Mouse (Mus musculus): ENCODE measurements around the gene Tead1. TPM values are rescaled to one million over a fixed set of nuclear protein-coding genes. Genes with fewer than 3 reads are reported as not detected.

Tead1 gene
- polyA plus RNA-seq, 1 experiment from 2014 or later: 1.5 TPM

DNA sequence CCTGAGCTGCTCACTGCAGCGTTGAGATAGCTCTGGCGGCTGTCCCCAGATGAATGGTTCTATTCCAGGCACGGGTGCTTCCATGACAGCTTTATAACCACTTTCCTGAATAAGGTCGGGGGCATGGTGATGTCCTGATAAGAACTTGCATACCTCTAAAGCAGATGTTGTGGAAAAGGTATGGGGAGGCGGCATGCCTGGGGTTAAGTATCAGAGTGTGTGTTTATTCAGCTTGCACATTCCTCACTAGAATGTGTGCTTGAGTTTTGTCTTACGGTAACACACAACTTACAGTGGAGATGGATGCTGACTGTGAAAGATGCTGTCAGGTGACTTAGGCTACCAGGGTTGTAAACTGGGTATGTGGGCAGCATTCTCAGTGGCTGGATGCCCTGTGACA lies 93.7 kb downstream of the Tead1 start:
- Histone ChIP-seq H3K27ac (ENCODE audit: low read length) (no peak overlapping the region), H3K36me3 (ENCODE audit: control insufficient read depth, insufficient read depth) (no peaks in the 10 kb centered on the region), H3K9me3 (replicated peaks; ENCODE audit: control insufficient read depth, low read length) (no peaks in the 10 kb centered on the region), H3K9ac (ENCODE audit: low read depth, low read length) (no peak overlapping the region), H3K4me2 (ENCODE audit: low read depth, low read length) (no peak overlapping the region), H3K4me1 (ENCODE audit: control insufficient read depth, low read depth, low read length) (no peaks in the 10 kb centered on the region), H3K4me3 (ENCODE audit: low read depth, low read length) (no peak overlapping the region), H3K27me3 (ENCODE audit: control insufficient read depth, insufficient read depth, low read depth, low read length) (no peaks in the 10 kb centered on the region)
- ATAC-seq (ENCODE audit: low read depth): no peak
- 22% methylated on average over 6 of the region's 6 CpGs for WGBS (ENCODE audit: insufficient replicate concordance)

DNA sequence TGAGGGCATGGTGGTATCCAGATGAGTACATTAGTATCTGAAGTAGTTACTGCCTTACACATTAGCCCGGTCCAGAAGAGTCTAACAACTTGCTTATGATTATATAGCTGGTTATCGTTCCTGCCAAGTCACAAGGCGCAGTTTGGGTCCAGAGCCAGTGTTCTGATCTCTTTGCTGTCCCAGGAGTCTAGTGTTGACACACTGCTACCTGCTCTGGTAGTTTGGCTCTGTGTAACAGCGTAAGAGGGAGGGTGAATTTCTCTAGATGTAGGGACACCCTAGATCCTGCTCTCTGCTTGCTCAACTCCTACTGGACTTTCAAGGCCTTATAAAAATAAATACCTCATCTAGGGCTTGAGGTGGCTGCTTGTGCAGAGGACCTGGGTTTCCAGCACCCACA lies 94.5 kb downstream of the Tead1 start:
- H3K4me2 ChIP-seq (ENCODE audit: low read depth, low read length): no peak overlapping the region
- no peak overlapping the region for H3K4me3 ChIP-seq (ENCODE audit: low read depth, low read length)
- H3K4me1 ChIP-seq (ENCODE audit: control insufficient read depth, low read depth, low read length): no peaks in the 10 kb centered on the region
- no peak overlapping the region for H3K9ac ChIP-seq (ENCODE audit: low read depth, low read length)
- no peaks in the 10 kb centered on the region for H3K27me3 ChIP-seq (ENCODE audit: control insufficient read depth, insufficient read depth, low read depth, low read length)
- H3K36me3 ChIP-seq (ENCODE audit: control insufficient read depth, insufficient read depth): no peaks in the 10 kb centered on the region
- 62% methylated on average over 4 of the region's 4 CpGs for WGBS (ENCODE audit: insufficient replicate concordance)
- H3K27ac ChIP-seq (ENCODE audit: low read length): no peak overlapping the region
- H3K9me3 ChIP-seq (replicated peaks; ENCODE audit: control insufficient read depth, low read length): no peaks in the 10 kb centered on the region
- no peak for ATAC-seq (ENCODE audit: low read depth)

DNA sequence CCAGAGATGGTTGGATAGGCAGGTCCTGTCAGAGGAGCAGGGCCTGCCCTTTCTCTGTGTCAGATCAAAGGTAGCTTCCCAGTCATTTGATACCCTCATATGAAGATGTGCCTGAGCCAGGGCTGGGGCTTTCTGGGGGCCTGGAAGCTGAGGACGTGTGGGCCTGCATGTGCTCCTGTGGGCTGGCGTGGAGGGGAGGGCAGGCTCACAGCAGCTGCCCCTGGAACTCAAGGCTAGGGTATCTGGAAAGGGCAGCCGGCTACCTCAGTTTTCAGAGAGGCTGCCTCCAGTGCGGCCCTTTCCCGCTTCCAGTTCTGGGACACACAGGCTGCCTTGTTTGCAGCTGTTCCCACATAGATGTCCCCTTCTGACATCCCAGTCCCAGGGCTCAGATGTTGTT lies 96.7 kb downstream of the Tead1 start:
- Histone ChIP-seq H3K27me3 (ENCODE audit: control insufficient read depth, insufficient read depth, low read depth, low read length) (no peaks in the 10 kb centered on the region), H3K4me3 (ENCODE audit: low read depth, low read length) (no peak overlapping the region), H3K36me3 (ENCODE audit: control insufficient read depth, insufficient read depth) (no peaks in the 10 kb centered on the region), H3K27ac (ENCODE audit: low read length) (no peak overlapping the region), H3K9me3 (replicated peaks; ENCODE audit: control insufficient read depth, low read length) (no peaks in the 10 kb centered on the region), H3K4me2 (ENCODE audit: low read depth, low read length) (no peak overlapping the region), H3K4me1 (ENCODE audit: control insufficient read depth, low read depth, low read length) (no peaks in the 10 kb centered on the region), H3K9ac (ENCODE audit: low read depth, low read length) (no peak overlapping the region)
- 62% methylated on average over 5 of the region's 5 CpGs for whole genome bisulfite sequencing (ENCODE audit: insufficient replicate concordance)
- no peak for ATAC-seq (ENCODE audit: low read depth)

DNA sequence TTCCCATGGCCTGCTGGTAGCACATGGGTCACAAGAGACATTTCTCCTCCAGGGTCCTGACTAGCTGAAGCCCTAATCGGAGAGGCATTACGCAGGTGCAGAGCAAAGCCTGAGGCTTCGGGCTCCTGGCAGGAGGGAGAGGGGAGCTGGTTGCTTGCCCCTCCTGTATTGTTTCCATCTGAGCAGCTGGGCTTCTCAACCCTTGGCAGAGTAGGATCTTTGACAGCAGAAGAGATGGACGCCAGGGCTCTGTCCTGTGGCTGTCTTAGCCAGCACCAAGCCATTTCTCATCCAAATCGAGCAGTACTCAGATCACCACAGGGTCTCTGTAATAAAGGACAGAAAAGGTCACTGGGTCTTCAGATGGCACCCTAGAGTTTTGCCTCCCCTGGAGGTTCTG lies 97.6 kb downstream of the Tead1 start:
- Histone ChIP-seq H3K4me1 (ENCODE audit: control insufficient read depth, low read depth, low read length) (no peaks in the 10 kb centered on the region), H3K9ac (ENCODE audit: low read depth, low read length) (no peak overlapping the region), H3K9me3 (replicated peaks; ENCODE audit: control insufficient read depth, low read length) (no peaks in the 10 kb centered on the region), H3K27me3 (ENCODE audit: control insufficient read depth, insufficient read depth, low read depth, low read length) (no peaks in the 10 kb centered on the region), H3K36me3 (ENCODE audit: control insufficient read depth, insufficient read depth) (no peaks in the 10 kb centered on the region), H3K4me2 (ENCODE audit: low read depth, low read length) (no peak overlapping the region), H3K4me3 (ENCODE audit: low read depth, low read length) (no peak overlapping the region), H3K27ac (ENCODE audit: low read length) (no peak overlapping the region)
- 67% methylated on average over 5 of the region's 5 CpGs for WGBS (ENCODE audit: insufficient replicate concordance)
- no peak for ATAC-seq (ENCODE audit: low read depth)

DNA sequence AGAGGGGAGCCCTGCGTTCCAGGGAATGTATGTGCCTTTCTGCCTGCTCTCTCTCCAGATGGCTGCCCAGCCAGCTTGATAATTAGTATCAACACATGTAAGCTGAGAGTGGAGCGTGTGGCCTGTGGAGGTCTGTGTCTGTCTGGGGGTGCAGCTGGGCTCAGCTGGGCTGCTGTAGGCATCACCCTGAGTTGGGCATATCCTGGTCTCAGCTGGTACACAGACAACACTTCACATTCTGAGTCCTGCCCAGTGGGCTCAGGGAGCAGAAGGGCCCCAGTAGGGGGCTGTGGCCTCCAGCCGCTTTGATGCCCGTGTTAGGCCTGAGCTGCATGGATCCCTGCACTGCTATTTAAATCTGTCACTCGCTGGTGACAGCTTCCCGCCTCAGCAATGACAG lies 100.5 kb downstream of the Tead1 start:
- no peak overlapping the region for H3K9ac ChIP-seq (ENCODE audit: low read depth, low read length)
- H3K4me2 ChIP-seq (ENCODE audit: low read depth, low read length): no peak overlapping the region
- no peaks in the 10 kb centered on the region for H3K36me3 ChIP-seq (ENCODE audit: control insufficient read depth, insufficient read depth)
- no peaks in the 10 kb centered on the region for H3K4me1 ChIP-seq (ENCODE audit: control insufficient read depth, low read depth, low read length)
- 47% methylated on average over 6 of the region's 6 CpGs for WGBS (ENCODE audit: insufficient replicate concordance)
- ATAC-seq (ENCODE audit: low read depth): no peak
- no peaks in the 10 kb centered on the region for H3K27me3 ChIP-seq (ENCODE audit: control insufficient read depth, insufficient read depth, low read depth, low read length)
- no peaks in the 10 kb centered on the region for H3K9me3 ChIP-seq (replicated peaks; ENCODE audit: control insufficient read depth, low read length)
- H3K4me3 ChIP-seq (ENCODE audit: low read depth, low read length): no peak overlapping the region
- H3K27ac ChIP-seq (ENCODE audit: low read length): no peak overlapping the region

DNA sequence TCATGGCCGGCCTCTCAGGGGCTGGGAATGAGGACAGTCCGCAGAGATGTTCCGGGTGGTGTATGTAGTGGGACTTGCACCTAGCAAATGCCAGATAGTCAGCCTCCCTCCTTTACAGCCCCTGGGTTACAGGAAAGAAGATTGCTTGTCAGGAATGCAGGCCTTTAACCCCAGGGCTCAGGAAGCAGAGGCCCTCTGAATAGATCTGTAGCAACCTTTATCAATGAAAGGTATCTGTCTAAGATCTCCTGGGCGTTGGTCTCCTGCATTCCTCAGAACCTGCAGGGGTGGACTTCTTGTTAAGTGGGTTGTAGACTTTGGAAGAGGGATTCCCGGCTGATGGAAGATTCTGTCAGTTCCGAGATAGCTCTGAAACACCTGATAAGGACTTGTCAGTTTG lies 101.8 kb downstream of the Tead1 start:
- no peak for ATAC-seq (ENCODE audit: low read depth)
- Histone ChIP-seq H3K27ac (ENCODE audit: low read length) (no peak overlapping the region), H3K27me3 (ENCODE audit: control insufficient read depth, insufficient read depth, low read depth, low read length) (no peaks in the 10 kb centered on the region), H3K9ac (ENCODE audit: low read depth, low read length) (no peak overlapping the region), H3K4me1 (ENCODE audit: control insufficient read depth, low read depth, low read length) (no peaks in the 10 kb centered on the region), H3K4me3 (ENCODE audit: low read depth, low read length) (no peak overlapping the region), H3K36me3 (ENCODE audit: control insufficient read depth, insufficient read depth) (no peaks in the 10 kb centered on the region), H3K4me2 (ENCODE audit: low read depth, low read length) (no peak overlapping the region), H3K9me3 (replicated peaks; ENCODE audit: control insufficient read depth, low read length) (no peaks in the 10 kb centered on the region)
- WGBS (ENCODE audit: insufficient replicate concordance): 49% methylated on average over 6 of the region's 6 CpGs

DNA sequence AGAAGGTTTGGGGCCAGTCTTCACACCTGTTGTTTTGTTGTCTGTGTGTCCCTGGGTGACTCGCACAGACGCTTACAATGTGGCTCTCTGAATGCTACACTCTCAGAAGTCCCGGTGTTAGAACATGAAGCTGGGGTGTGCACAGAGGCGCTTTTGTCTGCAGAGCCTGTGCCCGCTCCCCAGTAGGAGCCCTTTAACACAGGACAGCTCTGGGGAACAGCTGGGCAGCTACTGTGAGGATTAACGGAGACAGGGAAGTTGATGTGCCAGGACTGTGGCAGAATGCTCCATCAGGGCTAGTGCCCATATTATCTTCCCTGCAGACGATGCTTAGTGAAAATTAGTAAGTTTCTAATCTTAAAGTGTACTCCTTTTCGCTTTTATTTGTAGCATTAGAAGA lies 102.9 kb downstream of the Tead1 start:
- no peaks in the 10 kb centered on the region for H3K9me3 ChIP-seq (replicated peaks; ENCODE audit: control insufficient read depth, low read length)
- H3K4me3 ChIP-seq (ENCODE audit: low read depth, low read length): no peak overlapping the region
- H3K27me3 ChIP-seq (ENCODE audit: control insufficient read depth, insufficient read depth, low read depth, low read length): no peaks in the 10 kb centered on the region
- H3K36me3 ChIP-seq (ENCODE audit: control insufficient read depth, insufficient read depth): no peaks in the 10 kb centered on the region
- no peak overlapping the region for H3K4me2 ChIP-seq (ENCODE audit: low read depth, low read length)
- no peak overlapping the region for H3K9ac ChIP-seq (ENCODE audit: low read depth, low read length)
- no peak overlapping the region for H3K27ac ChIP-seq (ENCODE audit: low read length)
- 67% methylated on average over 8 of the region's 8 CpGs for WGBS (ENCODE audit: insufficient replicate concordance)
- no peak for ATAC-seq (ENCODE audit: low read depth)
- peaks cover 3% of the 10 kb centered on the region for H3K4me1 ChIP-seq (ENCODE audit: control insufficient read depth, low read depth, low read length)

DNA sequence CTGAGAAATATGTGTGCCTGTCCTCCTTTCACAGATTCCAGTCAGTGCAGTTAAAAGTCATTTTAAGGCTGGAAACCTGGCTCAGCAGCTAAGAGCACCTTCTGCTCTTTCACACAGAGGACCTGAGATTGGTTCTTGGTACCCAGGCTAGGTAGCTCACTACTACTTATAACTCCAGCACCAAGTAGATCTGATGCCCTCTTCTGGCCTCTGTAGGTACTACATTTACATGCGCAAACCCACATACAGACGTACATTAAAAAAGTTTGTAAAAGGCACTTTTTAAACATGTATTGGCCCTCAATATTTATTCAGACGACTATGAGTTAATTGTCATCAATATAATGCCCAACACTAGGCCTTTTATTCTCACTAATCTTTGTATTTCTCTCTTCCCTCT lies 105.2 kb downstream of the Tead1 start:
- Histone ChIP-seq H3K27ac (ENCODE audit: low read length) (no peak overlapping the region), H3K9me3 (replicated peaks; ENCODE audit: control insufficient read depth, low read length) (no peaks in the 10 kb centered on the region), H3K9ac (ENCODE audit: low read depth, low read length) (no peak overlapping the region), H3K4me2 (ENCODE audit: low read depth, low read length) (no peak overlapping the region), H3K4me1 (ENCODE audit: control insufficient read depth, low read depth, low read length) (peaks cover 3% of the 10 kb centered on the region), H3K4me3 (ENCODE audit: low read depth, low read length) (no peak overlapping the region), H3K36me3 (ENCODE audit: control insufficient read depth, insufficient read depth) (no peaks in the 10 kb centered on the region), H3K27me3 (ENCODE audit: control insufficient read depth, insufficient read depth, low read depth, low read length) (no peaks in the 10 kb centered on the region)
- no peak for ATAC-seq (ENCODE audit: low read depth)
- 75% methylated on average over 3 of the region's 3 CpGs for WGBS (ENCODE audit: insufficient replicate concordance)

DNA sequence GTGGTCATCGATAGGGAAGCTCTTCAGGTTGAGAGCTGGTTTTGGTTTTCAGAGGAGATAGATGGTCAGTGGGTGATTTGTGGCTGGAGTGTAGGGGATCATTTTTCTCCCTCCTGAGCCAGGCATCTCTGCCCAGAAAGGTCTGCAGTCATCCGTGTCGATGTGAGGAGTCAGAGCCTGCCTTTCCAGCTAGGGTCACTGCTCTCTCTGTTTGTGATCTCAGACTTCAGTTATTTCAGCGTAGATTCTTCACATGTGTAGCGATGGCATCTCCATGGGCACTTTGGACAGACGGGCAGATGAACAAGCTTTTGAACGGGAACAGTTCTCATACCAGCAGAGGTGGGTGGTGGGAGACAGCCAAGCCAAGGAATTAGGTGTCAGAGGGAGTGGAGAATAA lies 106.2 kb downstream of the Tead1 start:
- no peaks in the 10 kb centered on the region for H3K27me3 ChIP-seq (ENCODE audit: control insufficient read depth, insufficient read depth, low read depth, low read length)
- no peaks in the 10 kb centered on the region for H3K36me3 ChIP-seq (ENCODE audit: control insufficient read depth, insufficient read depth)
- no peaks in the 10 kb centered on the region for H3K9me3 ChIP-seq (replicated peaks; ENCODE audit: control insufficient read depth, low read length)
- WGBS (ENCODE audit: insufficient replicate concordance): 83% methylated on average over 7 of the region's 7 CpGs
- H3K4me2 ChIP-seq (ENCODE audit: low read depth, low read length): no peak overlapping the region
- no peak overlapping the region for H3K27ac ChIP-seq (ENCODE audit: low read length)
- peaks cover 3% of the 10 kb centered on the region for H3K4me1 ChIP-seq (ENCODE audit: control insufficient read depth, low read depth, low read length)
- ATAC-seq (ENCODE audit: low read depth): no peak
- H3K4me3 ChIP-seq (ENCODE audit: low read depth, low read length): no peak overlapping the region
- H3K9ac ChIP-seq (ENCODE audit: low read depth, low read length): no peak overlapping the region
